Mouse (Mus musculus): ENCODE results near the gene Wars2. TPM values are rescaled to one million over a fixed set of nuclear protein-coding genes. Genes with fewer than 3 reads are reported as not detected.

The Wars2 gene
- polyA plus RNA-seq, 1 experiment, result 0.04 TPM

GRCm38 (mm10) chr3:99240811-99241738, 100.2 kb downstream of the Wars2 start:
- no peaks in the 10 kb centered on the region for H3K9me3 ChIP-seq (ENCODE audit: control insufficient read depth, low read length)
- H3K4me1 ChIP-seq (ENCODE audit: control insufficient read depth), result no peaks in the 10 kb centered on the region
- TF ChIP-seq TAL1 (IDR thresholded peaks at IDR 0.05; ENCODE audit: low read length) (no peak), GATA1 (IDR thresholded peaks at IDR 0.05; ENCODE audit: low read length) (no peak)
- H3K27me3 ChIP-seq (ENCODE audit: control insufficient read depth), result peaks cover 98% of the 10 kb centered on the region
- H3K36me3 ChIP-seq (ENCODE audit: control insufficient read depth), result no peaks in the 10 kb centered on the region
- no peak overlapping the region for H3K4me3 ChIP-seq (replicated peaks)

DNA sequence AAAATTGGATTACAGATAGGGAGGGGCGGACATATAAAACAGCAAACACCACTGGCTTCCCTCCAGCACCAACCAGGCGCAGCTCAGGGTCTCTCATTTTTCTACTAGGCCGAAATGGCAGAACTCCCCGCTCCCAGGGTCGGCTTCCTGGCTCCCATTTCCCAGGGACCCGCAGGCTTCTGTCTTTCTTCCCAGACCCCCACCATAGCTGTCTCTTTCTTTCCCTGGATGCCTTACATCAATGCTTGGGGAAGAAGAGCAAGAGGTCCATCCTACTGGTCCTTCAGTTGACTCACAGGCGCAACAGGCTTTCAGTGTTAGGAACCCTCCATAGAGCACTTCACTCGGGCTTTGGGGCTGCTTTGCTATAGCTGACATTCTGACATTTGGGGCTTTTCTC, 101.6 kb downstream of the Wars2 start:
- Histone ChIP-seq H3K4me3 (replicated peaks) (no peak overlapping the region), H3K9me3 (ENCODE audit: control insufficient read depth, low read length) (no peaks in the 10 kb centered on the region), H3K27me3 (ENCODE audit: control insufficient read depth) (peaks cover 97% of the 10 kb centered on the region), H3K4me1 (ENCODE audit: control insufficient read depth) (no peaks in the 10 kb centered on the region), H3K36me3 (ENCODE audit: control insufficient read depth) (no peaks in the 10 kb centered on the region)
- TF ChIP-seq GATA1 (IDR thresholded peaks at IDR 0.05; ENCODE audit: low read length) (no peak), TAL1 (IDR thresholded peaks at IDR 0.05; ENCODE audit: low read length) (no peak)

DNA sequence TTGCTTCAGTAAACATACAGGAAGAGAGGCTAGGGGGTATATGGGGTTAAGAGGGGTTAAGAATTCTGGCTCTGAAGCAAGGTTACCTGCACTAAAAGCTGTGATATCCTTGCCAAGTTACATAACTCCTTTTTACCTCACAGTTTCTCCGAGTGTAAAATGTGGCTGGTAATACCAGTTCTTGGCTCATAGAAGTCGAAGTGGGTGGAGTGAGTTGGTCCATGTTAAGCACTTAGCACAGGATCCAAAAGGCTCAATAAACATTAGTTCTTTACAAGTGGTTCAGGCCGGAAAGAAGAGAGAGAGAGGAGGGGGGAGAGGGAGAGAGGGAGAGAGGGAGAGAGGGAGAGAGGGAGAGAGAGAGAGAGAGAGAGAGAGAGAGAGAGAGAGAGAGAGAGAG, 104.5 kb downstream of the Wars2 start:
- H3K36me3 ChIP-seq (ENCODE audit: control insufficient read depth), result no peaks in the 10 kb centered on the region
- no peaks in the 10 kb centered on the region; the same call in 1 of the 2 replicates for H3K9me3 ChIP-seq (ENCODE audit: control insufficient read depth, low read length)
- no peak for TF ChIP-seq GATA1 (IDR thresholded peaks at IDR 0.05; ENCODE audit: low read length)
- TF ChIP-seq TAL1 (IDR thresholded peaks at IDR 0.05; ENCODE audit: low read length), result no peak
- H3K4me3 ChIP-seq (replicated peaks), result no peak overlapping the region
- H3K4me1 ChIP-seq (ENCODE audit: control insufficient read depth), result no peaks in the 10 kb centered on the region
- peaks cover 97% of the 10 kb centered on the region for H3K27me3 ChIP-seq (ENCODE audit: control insufficient read depth)

DNA sequence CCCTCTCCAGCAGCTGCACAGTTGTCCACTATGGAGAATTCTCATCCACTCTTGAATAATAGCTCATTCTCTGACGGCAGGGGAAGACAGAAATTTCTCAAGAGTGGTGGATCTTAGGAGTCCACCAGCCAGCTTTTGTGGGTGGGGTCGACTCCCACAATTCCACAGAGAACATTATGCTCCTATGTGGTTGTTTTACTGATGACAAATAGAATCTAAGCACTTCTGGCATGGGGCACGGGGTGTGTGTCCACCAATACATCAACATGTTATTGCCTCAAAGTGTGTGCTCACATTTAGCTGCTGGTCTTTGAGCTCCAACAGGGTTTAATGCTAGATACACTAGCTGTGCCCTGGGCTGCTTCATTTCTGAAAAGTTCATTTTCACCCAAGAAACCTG, 105.8 kb downstream of the Wars2 start:
- Histone ChIP-seq H3K4me3 (replicated peaks) (no peak overlapping the region), H3K27me3 (ENCODE audit: control insufficient read depth) (peaks cover 97% of the 10 kb centered on the region), H3K36me3 (ENCODE audit: control insufficient read depth) (no peaks in the 10 kb centered on the region), H3K9me3 (ENCODE audit: control insufficient read depth, low read length) (no peaks in the 10 kb centered on the region; the same call in 1 of the 2 replicates), H3K4me1 (ENCODE audit: control insufficient read depth) (no peaks in the 10 kb centered on the region)
- TF ChIP-seq TAL1 (IDR thresholded peaks at IDR 0.05; ENCODE audit: low read length) (no peak), GATA1 (IDR thresholded peaks at IDR 0.05; ENCODE audit: low read length) (no peak)

DNA sequence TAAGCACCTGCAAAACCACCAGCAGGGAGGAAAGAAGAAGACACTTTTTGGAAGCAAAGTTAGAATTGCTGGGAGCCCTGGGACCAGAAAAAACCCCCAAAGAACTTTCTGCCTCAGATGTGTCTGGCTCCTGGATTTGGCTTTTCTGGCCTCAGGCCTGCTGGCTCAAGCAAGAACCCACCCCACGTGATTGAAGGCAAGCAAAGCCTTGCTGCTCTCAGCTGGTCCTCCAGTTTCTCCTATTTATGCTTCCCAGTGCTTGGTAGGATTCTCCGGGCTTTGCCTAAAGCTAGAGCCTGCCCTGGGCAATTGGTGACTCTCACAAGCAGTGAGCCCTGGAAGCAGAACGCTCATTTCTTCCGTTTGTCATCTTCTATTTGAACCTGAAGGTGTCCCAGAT, 106.7 kb downstream of the Wars2 start:
- H3K27me3 ChIP-seq (ENCODE audit: control insufficient read depth), result peaks cover 97% of the 10 kb centered on the region
- TF ChIP-seq TAL1 (IDR thresholded peaks at IDR 0.05; ENCODE audit: low read length) (no peak), GATA1 (IDR thresholded peaks at IDR 0.05; ENCODE audit: low read length) (no peak)

DNA sequence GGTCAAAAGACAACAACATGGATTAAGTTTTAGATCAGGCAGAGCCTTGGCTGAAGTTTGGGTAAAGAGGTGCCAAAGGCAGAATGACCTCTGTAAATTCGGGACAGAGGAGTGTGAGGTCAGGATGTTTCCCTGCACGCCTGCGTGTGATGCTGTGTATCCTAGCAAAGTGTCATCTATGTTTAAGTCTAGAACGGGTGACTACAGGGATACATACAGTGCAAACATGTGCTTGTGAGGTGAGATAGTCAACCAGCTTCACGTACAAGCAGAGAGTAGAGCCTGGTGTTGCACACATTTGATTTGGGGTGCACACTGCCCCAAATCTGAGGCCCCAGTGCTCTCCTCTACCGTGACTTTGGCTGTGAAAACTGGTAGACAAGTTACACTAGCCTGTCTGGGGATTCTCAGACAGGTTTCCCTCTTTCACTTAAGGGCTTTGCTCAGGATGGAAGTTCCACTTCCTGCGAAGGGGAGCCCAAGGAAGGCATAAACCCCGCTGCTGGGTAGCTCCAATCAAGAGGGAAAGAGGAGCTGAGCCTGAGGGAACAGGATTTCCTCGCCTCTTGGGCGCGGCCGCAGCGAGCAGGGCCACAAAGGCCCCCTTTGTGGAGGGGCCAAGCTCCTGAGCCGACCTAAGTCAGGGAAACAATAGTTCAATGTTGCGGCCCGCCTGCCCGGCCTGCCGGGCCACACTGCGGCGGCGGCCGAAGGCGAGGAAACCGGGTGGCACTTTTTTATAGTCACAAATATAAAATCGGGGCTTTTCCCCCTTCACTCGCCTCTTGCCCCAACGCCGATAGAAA, 107.3 kb downstream of the Wars2 start:
- TF ChIP-seq GATA1 (IDR thresholded peaks at IDR 0.05; ENCODE audit: low read length) (no peak), TAL1 (IDR thresholded peaks at IDR 0.05; ENCODE audit: low read length) (no peak)
- no peaks in the 10 kb centered on the region for H3K36me3 ChIP-seq (ENCODE audit: control insufficient read depth)
- H3K4me3 ChIP-seq (replicated peaks), result no peak overlapping the region
- H3K27me3 ChIP-seq (ENCODE audit: control insufficient read depth), result peaks cover 97% of the 10 kb centered on the region
- no peaks in the 10 kb centered on the region; the same call in 1 of the 2 replicates for H3K9me3 ChIP-seq (ENCODE audit: control insufficient read depth, low read length)
- H3K4me1 ChIP-seq (ENCODE audit: control insufficient read depth), result no peaks in the 10 kb centered on the region

More for the DNA sequence above, 106.7 kb downstream of the Wars2 start:
- Histone ChIP-seq H3K36me3 (ENCODE audit: control insufficient read depth) (no peaks in the 10 kb centered on the region), H3K4me3 (replicated peaks) (no peak overlapping the region), H3K9me3 (ENCODE audit: control insufficient read depth, low read length) (no peaks in the 10 kb centered on the region; the same call in 1 of the 2 replicates), H3K4me1 (ENCODE audit: control insufficient read depth) (no peaks in the 10 kb centered on the region)

DNA sequence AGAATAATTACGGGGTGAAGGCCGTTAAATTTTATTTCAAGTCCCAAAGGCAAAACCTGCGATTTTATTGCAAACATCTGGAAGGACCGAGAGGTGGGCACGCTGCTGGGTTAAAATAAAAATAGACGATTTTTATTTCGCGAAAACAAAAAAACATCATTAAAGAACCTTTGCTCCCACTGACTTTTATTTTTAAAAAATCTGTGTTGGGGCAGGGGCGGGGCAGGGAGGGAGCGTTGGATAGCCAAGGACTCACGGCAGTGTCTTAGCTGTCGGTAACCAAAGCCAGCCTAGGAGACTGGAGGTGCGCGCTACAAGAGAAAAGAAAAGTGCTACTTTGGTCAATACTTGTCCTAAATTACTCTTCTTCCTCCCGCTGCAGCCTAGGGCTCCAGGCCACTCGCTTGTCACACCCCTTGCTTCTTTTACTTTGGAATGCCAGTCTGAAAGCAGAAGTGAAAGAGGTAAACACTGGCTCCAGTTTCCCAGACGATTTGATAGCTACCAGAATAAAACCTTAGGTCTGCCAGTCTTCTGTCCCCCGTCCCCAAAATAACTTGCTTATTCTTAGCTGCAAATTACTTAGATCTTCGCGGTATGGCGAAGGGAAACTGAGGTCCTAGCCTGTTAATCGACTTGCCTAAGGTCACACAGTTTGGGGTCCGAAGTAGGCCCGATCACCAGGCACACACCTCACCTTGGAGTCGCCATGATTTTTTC, 108.1 kb downstream of the Wars2 start:
- Histone ChIP-seq H3K27me3 (ENCODE audit: control insufficient read depth) (peaks cover 97% of the 10 kb centered on the region), H3K4me3 (replicated peaks) (no peak overlapping the region), H3K4me1 (ENCODE audit: control insufficient read depth) (no peaks in the 10 kb centered on the region), H3K9me3 (ENCODE audit: control insufficient read depth, low read length) (peaks cover 3% of the 10 kb centered on the region; the same call in 1 of the 2 replicates), H3K36me3 (ENCODE audit: control insufficient read depth) (no peaks in the 10 kb centered on the region)
- no peak for TF ChIP-seq TAL1 (IDR thresholded peaks at IDR 0.05; ENCODE audit: low read length)
- no peak for TF ChIP-seq GATA1 (IDR thresholded peaks at IDR 0.05; ENCODE audit: low read length)

DNA sequence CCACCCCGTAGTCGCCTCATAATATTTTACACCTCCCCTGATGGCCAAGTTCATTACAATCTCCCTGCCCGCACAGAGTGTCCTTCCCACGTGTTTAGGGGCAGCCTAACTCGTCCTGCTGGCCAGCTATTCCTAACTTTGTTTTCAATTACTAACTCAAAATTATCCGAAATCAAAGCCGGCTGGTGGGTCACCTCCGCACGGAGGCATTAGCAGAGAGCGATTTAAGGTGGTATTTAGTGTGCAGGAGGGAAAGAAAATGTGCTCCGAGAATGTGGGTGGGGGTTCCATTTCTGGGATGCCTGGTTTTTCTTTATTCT, 108.6 kb downstream of the Wars2 start:
- Histone ChIP-seq H3K4me3 (replicated peaks) (no peak overlapping the region), H3K9me3 (ENCODE audit: control insufficient read depth, low read length) (peaks cover 3% of the 10 kb centered on the region; the same call in 1 of the 2 replicates), H3K4me1 (ENCODE audit: control insufficient read depth) (no peaks in the 10 kb centered on the region), H3K36me3 (ENCODE audit: control insufficient read depth) (no peaks in the 10 kb centered on the region), H3K27me3 (ENCODE audit: control insufficient read depth) (peaks cover 99% of the 10 kb centered on the region)
- TF ChIP-seq TAL1 (IDR thresholded peaks at IDR 0.05; ENCODE audit: low read length), result no peak
- no peak for TF ChIP-seq GATA1 (IDR thresholded peaks at IDR 0.05; ENCODE audit: low read length)

Data from erythroblast, embryonic 14.5 days (primary cell).